Mouse (Mus musculus): ENCODE results near the gene Rnft2. TPM values are rescaled to one million over a fixed set of nuclear protein-coding genes. Genes with fewer than 3 reads are reported as not detected.

The Rnft2 gene
- polyA plus RNA-seq, 1 experiment from 2014 or later = 3.6 TPM

GRCm38 (mm10) chr5:118250987-118251386, 6.1 kb upstream of the Rnft2 start:
- Histone ChIP-seq H3K27ac (no peak overlapping the region), H3K4me2 (no peak overlapping the region), H3K9me3 (no peaks in the 10 kb centered on the region), H3K4me3 (replicated peaks) (no peak overlapping the region), H3K27me3 (no peaks in the 10 kb centered on the region), H3K36me3 (peaks cover 46% of the 10 kb centered on the region), H3K4me1 (replicated peaks) (peaks cover 19% of the 10 kb centered on the region), H3K9ac (replicated peaks) (no peak overlapping the region)
- WGBS = 82% methylated on average over 6 of the region's 7 CpGs
- no peak for ATAC-seq (ENCODE audit: insufficient number of reproducible peaks, insufficient read depth, low FRiP score, low TSS enrichment, low read depth)

GRCm38 (mm10) chr5:118247378-118247777, 2.5 kb upstream of the Rnft2 start:
- Histone ChIP-seq H3K4me2 (peak overlapping the region; percentile 93), H3K36me3 (peaks cover 40% of the 10 kb centered on the region), H3K27me3 (no peaks in the 10 kb centered on the region), H3K9me3 (no peaks in the 10 kb centered on the region), H3K4me3 (replicated peaks) (peak overlapping the region; percentile 9; the same call in 1 of the 2 replicates), H3K27ac (0 out of 2 replicates have a peak overlapping the region, but pooled peaks have one; percentile 29), H3K9ac (replicated peaks) (no peak overlapping the region), H3K4me1 (replicated peaks) (peaks cover 29% of the 10 kb centered on the region)
- whole genome bisulfite sequencing = 37% methylated on average over 8 of the region's 8 CpGs
- ATAC-seq (ENCODE audit: insufficient number of reproducible peaks, insufficient read depth, low FRiP score, low TSS enrichment, low read depth) = no peak

- Histone ChIP-seq H3K27ac (peak overlapping the region; percentile 83), H3K36me3 (peaks cover 54% of the 10 kb centered on the region), H3K4me3 (replicated peaks) (peak overlapping the region; percentile 71), H3K27me3 (no peaks in the 10 kb centered on the region), H3K4me2 (peak overlapping the region; percentile 93), H3K9ac (replicated peaks) (peak overlapping the region; percentile 75), H3K4me1 (replicated peaks) (peaks cover 29% of the 10 kb centered on the region), H3K9me3 (no peaks in the 10 kb centered on the region)
- no peak; the same call in 1 of the 2 replicates for ATAC-seq (ENCODE audit: insufficient number of reproducible peaks, insufficient read depth, low FRiP score, low TSS enrichment, low read depth)
- 6% methylated on average over 15 of the region's 15 CpGs for WGBS
Observed at GRCm38 (mm10) chr5:118245606-118246308, 841 bp upstream of the Rnft2 start.

GRCm38 (mm10) chr5:118239671-118240070, 5.2 kb downstream of the Rnft2 start:
- no peak overlapping the region for H3K4me2 ChIP-seq
- WGBS = 91% methylated on average over 12 of the region's 12 CpGs
- no peak overlapping the region for H3K4me3 ChIP-seq (replicated peaks)
- peaks cover 37% of the 10 kb centered on the region for H3K36me3 ChIP-seq
- no peak overlapping the region for H3K9ac ChIP-seq (replicated peaks)
- no peak for ATAC-seq (ENCODE audit: insufficient number of reproducible peaks, insufficient read depth, low FRiP score, low TSS enrichment, low read depth)
- no peak overlapping the region for H3K27ac ChIP-seq
- H3K4me1 ChIP-seq (replicated peaks) = peaks cover 7% of the 10 kb centered on the region
- no peaks in the 10 kb centered on the region for H3K27me3 ChIP-seq
- no peaks in the 10 kb centered on the region for H3K9me3 ChIP-seq

GRCm38 (mm10) chr5:118236891-118237290, 8.0 kb downstream of the Rnft2 start:
- WGBS = 81% methylated on average over 12 of the region's 12 CpGs
- no peak for ATAC-seq (ENCODE audit: insufficient number of reproducible peaks, insufficient read depth, low FRiP score, low TSS enrichment, low read depth)

GRCm38 (mm10) chr5:118230071-118230611, 14.8 kb downstream of the Rnft2 start:
- H3K9me3 ChIP-seq = no peaks in the 10 kb centered on the region
- H3K27ac ChIP-seq = no peak overlapping the region
- H3K4me1 ChIP-seq (replicated peaks) = no peaks in the 10 kb centered on the region
- no peaks in the 10 kb centered on the region for H3K27me3 ChIP-seq
- WGBS = 93% methylated on average over 13 of the region's 13 CpGs
- H3K4me2 ChIP-seq = no peak overlapping the region
- no peak overlapping the region for H3K4me3 ChIP-seq (replicated peaks)
- no peak overlapping the region for H3K9ac ChIP-seq (replicated peaks)
- no peak for ATAC-seq (ENCODE audit: insufficient number of reproducible peaks, insufficient read depth, low FRiP score, low TSS enrichment, low read depth)
- peaks cover 64% of the 10 kb centered on the region for H3K36me3 ChIP-seq

More at GRCm38 (mm10) chr5:118236891-118237290, 8.0 kb downstream of the Rnft2 start:
- no peak overlapping the region for H3K27ac ChIP-seq
- no peak overlapping the region for H3K4me2 ChIP-seq
- no peaks in the 10 kb centered on the region for H3K27me3 ChIP-seq
- no peaks in the 10 kb centered on the region for H3K4me1 ChIP-seq (replicated peaks)
- no peak overlapping the region for H3K4me3 ChIP-seq (replicated peaks)
- H3K9me3 ChIP-seq = no peaks in the 10 kb centered on the region
- H3K9ac ChIP-seq (replicated peaks) = no peak overlapping the region
- peaks cover 53% of the 10 kb centered on the region for H3K36me3 ChIP-seq

GRCm38 (mm10) chr5:118223142-118223757, 21.7 kb downstream of the Rnft2 start:
- H3K27ac ChIP-seq = no peak overlapping the region
- WGBS = 38% methylated on average over 9 of the region's 9 CpGs
- H3K4me3 ChIP-seq (replicated peaks) = no peak overlapping the region
- H3K27me3 ChIP-seq = no peaks in the 10 kb centered on the region
- no peaks in the 10 kb centered on the region for H3K4me1 ChIP-seq (replicated peaks)
- H3K36me3 ChIP-seq = peaks cover 53% of the 10 kb centered on the region
- no peaks in the 10 kb centered on the region for H3K9me3 ChIP-seq
- H3K9ac ChIP-seq (replicated peaks) = no peak overlapping the region
- no peak for ATAC-seq (ENCODE audit: insufficient number of reproducible peaks, insufficient read depth, low FRiP score, low TSS enrichment, low read depth)
- H3K4me2 ChIP-seq = no peak overlapping the region

- 63% methylated on average over 6 of the region's 6 CpGs for WGBS
- ATAC-seq (ENCODE audit: insufficient number of reproducible peaks, insufficient read depth, low FRiP score, low TSS enrichment, low read depth) = no peak
Observed at GRCm38 (mm10) chr5:118217410-118217809, 27.5 kb downstream of the Rnft2 start.

GRCm38 (mm10) chr5:118214418-118215154, 30.3 kb downstream of the Rnft2 start:
- Histone ChIP-seq H3K27ac (no peak overlapping the region), H3K4me3 (replicated peaks) (peak overlapping the region; percentile 38), H3K36me3 (peaks cover 13% of the 10 kb centered on the region), H3K9ac (replicated peaks) (peak overlapping the region; percentile 52), H3K4me1 (replicated peaks) (peaks cover 18% of the 10 kb centered on the region), H3K4me2 (peak overlapping the region; percentile 68), H3K9me3 (no peaks in the 10 kb centered on the region), H3K27me3 (no peaks in the 10 kb centered on the region)
- 7% methylated on average over 24 of the region's 24 CpGs for WGBS
- ATAC-seq (ENCODE audit: insufficient number of reproducible peaks, insufficient read depth, low FRiP score, low TSS enrichment, low read depth) = peak; percentile 79

More at GRCm38 (mm10) chr5:118217410-118217809, 27.5 kb downstream of the Rnft2 start:
- Histone ChIP-seq H3K27me3 (no peaks in the 10 kb centered on the region), H3K4me3 (replicated peaks) (no peak overlapping the region), H3K9me3 (no peaks in the 10 kb centered on the region), H3K36me3 (peaks cover 24% of the 10 kb centered on the region), H3K4me2 (no peak overlapping the region), H3K9ac (replicated peaks) (no peak overlapping the region), H3K4me1 (replicated peaks) (peaks cover 18% of the 10 kb centered on the region), H3K27ac (no peak overlapping the region)

GRCm38 (mm10) chr5:118214012-118214411, 30.9 kb downstream of the Rnft2 start:
- no peak for ATAC-seq (ENCODE audit: insufficient number of reproducible peaks, insufficient read depth, low FRiP score, low TSS enrichment, low read depth)
- H3K4me2 ChIP-seq = peak overlapping the region; percentile 68
- peaks cover 18% of the 10 kb centered on the region for H3K4me1 ChIP-seq (replicated peaks)
- peaks cover 10% of the 10 kb centered on the region for H3K36me3 ChIP-seq
- peak overlapping the region; percentile 52; the same call in 1 of the 2 replicates for H3K9ac ChIP-seq (replicated peaks)
- H3K4me3 ChIP-seq (replicated peaks) = peak overlapping the region; percentile 38
- 29% methylated on average over 5 of the region's 5 CpGs for WGBS
- no peaks in the 10 kb centered on the region for H3K27me3 ChIP-seq
- no peaks in the 10 kb centered on the region for H3K9me3 ChIP-seq
- no peak overlapping the region for H3K27ac ChIP-seq

GRCm38 (mm10) chr5:118205852-118206251, 39.1 kb downstream of the Rnft2 start:
- Histone ChIP-seq H3K36me3 (0 out of 2 replicates have a peak, but pooled peaks cover 3% of the 10 kb centered on the region), H3K9me3 (no peaks in the 10 kb centered on the region), H3K27me3 (no peaks in the 10 kb centered on the region), H3K4me3 (replicated peaks) (no peak overlapping the region), H3K4me1 (replicated peaks) (peaks cover 5% of the 10 kb centered on the region; the same call in 1 of the 2 replicates), H3K9ac (replicated peaks) (no peak overlapping the region), H3K27ac (no peak overlapping the region), H3K4me2 (no peak overlapping the region)
- no peak for ATAC-seq (ENCODE audit: insufficient number of reproducible peaks, insufficient read depth, low FRiP score, low TSS enrichment, low read depth)
- 84% methylated on average over 8 of the region's 8 CpGs for WGBS
